Mouse (Mus musculus) forebrain, embryonic 13.5 days (tissue): Measurements from ENCODE around the gene Hmga1. TPM values are rescaled to one million over a fixed set of nuclear protein-coding genes. Genes with fewer than 3 reads are reported as not detected.
A peak's percentile ranks its signal among the peaks of the same experiment; 100 is the strongest.

Source experiments
- ATAC-seq: fragments of 200-750 bp; cut with Nextera tagmentation; 2 replicates; pipeline ENCODE4 v1.8.0; 2017
- H3K27ac ChIP-seq: fragments of 300-500 bp; sonication (generic); 2 replicates; pipeline ENCODE4 v1.5.1; 2015; ENCODE audit warnings: inconsistent platforms, mild to moderate bottlenecking, moderate library complexity
- H3K27me3 ChIP-seq: fragments of 300-500 bp; sonication (generic); 2 replicates; pipeline ENCODE4 v1.6.1; 2015; ENCODE audit warnings: mild to moderate bottlenecking, inconsistent platforms
- H3K36me3 ChIP-seq: fragments of 300-500 bp; sonication (generic); 2 replicates; pipeline ENCODE4 v1.6.1; 2015; ENCODE audit warnings: mild to moderate bottlenecking, inconsistent platforms; ENCODE audit not compliant: poor library complexity, severe bottlenecking
- H3K4me1 ChIP-seq: fragments of 300-500 bp; sonication (generic); 2 replicates; pipeline ENCODE4 v1.6.1; 2015; ENCODE audit warnings: inconsistent platforms
- H3K4me2 ChIP-seq: fragments of 300-500 bp; sonication (generic); 2 replicates; pipeline ENCODE4 v1.6.1; 2015; ENCODE audit warnings: inconsistent platforms, mild to moderate bottlenecking, moderate library complexity
- H3K4me3 ChIP-seq: fragments of 300-500 bp; sonication (generic); 2 replicates; pipeline ENCODE4 v1.5.1; 2015; ENCODE audit warnings: mild to moderate bottlenecking, inconsistent platforms
- H3K9ac ChIP-seq: fragments of 300-500 bp; sonication (generic); 2 replicates; pipeline ENCODE4 v1.6.1; 2015; ENCODE audit warnings: mild to moderate bottlenecking, inconsistent platforms
- H3K9me3 ChIP-seq: fragments of 300-500 bp; sonication (generic); replicated peaks from 2 replicates; pipeline ENCODE4 v1.6.1; 2016; ENCODE audit warnings: inconsistent platforms
- WGBS: fragments of 180-500 bp; shearing (Covaris S2); methylation state at CpG from one replicate; pipeline ENCODE4 v1.1.7; 2015; 5-methylcytosine and 5-hydroxymethylcytosine counted together
- polyA plus RNA-seq: library from polyadenylated mRNA; unstranded; fragments of >200 nt; fragmentation: Nextera tagmentation; extraction: Ambion mirVana; gene quantifications from 2 replicates; pipeline ENCODE4 v1.2.1, GENCODE M21; 2015

The Hmga1 gene
- polyA plus RNA-seq, 1 experiment from 2014 or later: 147 TPM

DNA sequence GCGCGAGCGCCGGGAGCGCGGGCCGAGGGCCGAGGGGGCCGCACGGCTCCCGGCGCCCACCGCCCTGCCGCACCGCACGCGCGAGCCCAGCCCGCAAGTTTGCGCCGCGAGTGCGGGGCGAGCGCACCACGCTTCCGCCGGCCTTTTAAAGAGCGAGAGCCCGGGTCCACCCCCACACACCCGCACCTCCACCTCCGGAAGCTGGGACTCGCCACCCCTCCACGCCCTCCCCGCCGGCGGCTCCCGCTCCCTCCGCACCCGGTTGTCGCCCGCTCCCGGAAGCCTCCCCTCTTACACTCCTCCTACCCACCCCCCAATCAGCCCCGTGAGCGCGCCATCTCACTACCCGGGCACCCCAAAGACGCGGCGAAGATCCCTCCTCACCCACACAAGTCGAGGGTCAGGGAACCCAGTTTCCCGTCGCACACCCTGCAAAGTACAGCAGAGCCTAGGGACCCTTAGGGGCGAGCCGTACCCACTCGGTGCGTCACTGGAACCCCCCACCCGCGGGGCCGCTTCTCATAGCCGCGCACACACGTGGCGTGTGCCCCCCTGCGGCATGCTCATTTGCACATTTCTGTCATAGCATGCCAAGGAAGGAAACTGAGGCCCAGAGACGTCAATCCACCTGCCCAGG is 42.9 kb upstream of the Hmga1 start:
- Histone ChIP-seq H3K9me3 (no peaks in the 10 kb centered on the region), H3K4me3 (peak overlapping the region; percentile 58), H3K36me3 (no peaks in the 10 kb centered on the region), H3K27ac (no peak overlapping the region), H3K4me1 (peaks cover 49% of the 10 kb centered on the region), H3K4me2 (peak overlapping the region; percentile 96), H3K27me3 (peaks cover 94% of the 10 kb centered on the region), H3K9ac (peak overlapping the region; percentile 75)
- ATAC-seq: peak; percentile 48; the same call in 1 of the 2 replicates
- WGBS: 2% methylated on average over 51 of the region's 66 CpGs

DNA sequence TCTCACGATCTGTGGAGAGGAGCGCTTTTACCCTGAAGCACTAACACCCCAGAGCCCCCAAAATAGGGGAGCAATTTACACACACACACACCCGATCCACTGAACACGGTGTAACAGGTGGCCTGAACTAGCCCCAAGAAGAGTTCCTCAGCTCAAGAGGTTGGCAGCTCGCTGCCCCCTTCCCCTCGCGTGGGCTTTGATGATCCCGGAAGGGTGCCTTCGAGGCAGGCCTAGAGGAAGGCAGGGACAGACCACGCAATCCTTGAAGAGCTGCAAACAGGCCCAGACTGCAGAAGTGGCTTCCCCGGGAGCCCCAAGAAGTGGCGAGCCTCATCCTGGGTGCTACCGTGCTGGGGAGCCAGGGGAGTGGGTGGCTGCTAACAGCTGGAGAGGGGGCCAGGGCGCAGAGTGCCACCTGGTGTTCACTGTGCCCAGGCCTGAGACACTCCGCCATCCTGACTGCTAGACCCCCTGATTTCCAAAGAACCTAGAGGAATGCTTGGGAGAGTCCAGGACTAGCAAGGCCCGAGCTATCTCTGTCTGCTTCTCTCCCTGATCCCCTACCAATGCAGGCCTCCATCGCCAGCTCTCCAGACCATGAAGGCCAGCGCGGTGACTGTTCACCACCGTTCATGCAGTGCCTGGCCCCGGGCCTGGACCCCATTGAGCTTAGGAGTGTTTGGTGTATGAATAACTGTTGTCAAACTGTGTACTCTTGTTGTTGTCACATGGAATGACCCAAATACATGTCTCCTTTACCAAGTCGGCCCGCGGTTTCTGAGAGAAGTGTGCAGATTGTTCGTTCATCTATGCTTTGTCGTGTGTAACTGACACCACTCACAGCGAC is 42.2 kb upstream of the Hmga1 start:
- H3K9ac ChIP-seq: peak overlapping the region; percentile 75
- no peaks in the 10 kb centered on the region for H3K9me3 ChIP-seq
- peaks cover 95% of the 10 kb centered on the region for H3K27me3 ChIP-seq
- 30% methylated on average over 27 of the region's 27 CpGs for WGBS
- peaks cover 57% of the 10 kb centered on the region for H3K4me1 ChIP-seq
- no peaks in the 10 kb centered on the region for H3K36me3 ChIP-seq
- H3K4me3 ChIP-seq: peak overlapping the region; percentile 58
- peak overlapping the region; percentile 96 for H3K4me2 ChIP-seq
- H3K27ac ChIP-seq: no peak overlapping the region
- ATAC-seq: peak; percentile 39; the same call in 1 of the 2 replicates

DNA sequence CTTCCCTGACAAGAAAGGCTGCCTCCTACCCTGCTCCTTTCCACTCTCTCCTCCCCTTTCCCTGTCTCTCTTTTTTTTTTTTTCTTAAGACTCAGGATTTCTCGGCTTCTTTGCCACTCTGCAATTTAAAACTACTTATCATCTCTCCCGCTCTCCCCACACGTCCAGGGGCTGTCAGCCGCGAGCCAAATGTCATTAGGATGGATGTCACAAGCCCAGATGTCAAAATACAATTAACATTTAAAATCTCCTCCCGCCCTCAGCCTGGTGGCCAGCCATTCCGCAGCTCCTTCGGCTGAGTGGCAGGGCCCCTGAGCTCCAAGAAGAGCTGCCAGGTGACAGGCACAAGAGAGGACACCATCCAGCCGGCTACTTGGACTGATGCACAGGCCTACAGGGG is 38.0 kb upstream of the Hmga1 start:
- ATAC-seq: peak; percentile 2; the same call in 1 of the 2 replicates
- no peak overlapping the region for H3K9ac ChIP-seq
- H3K4me1 ChIP-seq: peaks cover 35% of the 10 kb centered on the region
- H3K36me3 ChIP-seq: no peaks in the 10 kb centered on the region
- peaks cover 87% of the 10 kb centered on the region for H3K27me3 ChIP-seq
- WGBS: 10% methylated on average over 9 of the region's 9 CpGs
- no peak overlapping the region for H3K4me3 ChIP-seq
- peak overlapping the region; percentile 6; the same call in 1 of the 2 replicates for H3K27ac ChIP-seq
- no peak overlapping the region for H3K4me2 ChIP-seq
- no peaks in the 10 kb centered on the region for H3K9me3 ChIP-seq

DNA sequence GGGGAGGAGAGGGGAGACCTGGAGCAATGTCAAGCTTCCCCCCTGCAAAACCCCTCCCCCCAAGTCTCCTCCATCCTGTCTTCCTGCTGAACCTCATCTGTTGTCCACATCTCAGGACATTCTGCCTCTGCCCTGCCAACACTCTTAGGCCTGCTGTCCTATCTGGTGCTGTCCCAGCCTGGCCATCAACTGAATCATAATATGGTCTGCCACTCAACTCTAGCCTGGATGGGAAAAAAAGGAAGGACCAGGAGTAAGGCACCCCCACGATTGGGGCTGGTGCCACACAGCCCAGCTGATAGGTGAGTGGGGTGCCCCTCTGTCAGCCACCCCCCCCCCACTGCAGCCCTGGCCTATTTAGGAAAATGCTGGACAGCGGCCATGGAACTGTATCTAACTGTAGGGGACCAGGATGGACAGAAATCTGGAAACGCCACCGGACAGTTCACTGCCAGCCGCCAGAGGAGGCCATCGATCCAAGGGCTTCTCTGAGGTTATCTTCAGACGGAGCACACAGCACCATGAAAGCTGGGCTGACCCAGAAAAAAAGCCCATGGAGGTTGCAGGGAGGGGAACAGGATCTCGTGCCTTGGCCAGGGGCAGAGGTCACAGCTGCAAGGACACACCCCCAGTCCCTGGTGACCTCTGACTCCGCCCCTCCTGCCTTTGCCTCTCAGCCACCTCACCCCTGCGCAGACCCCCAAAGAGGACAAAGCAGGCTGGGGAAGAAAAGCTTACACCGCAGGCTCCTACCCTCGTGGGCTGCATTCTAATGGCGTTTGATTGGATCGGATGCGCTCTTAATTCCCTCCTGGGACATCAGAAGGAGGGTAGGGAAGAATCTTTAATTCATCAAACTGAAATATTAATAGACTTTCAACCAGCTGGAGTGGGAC is 37.3 kb upstream of the Hmga1 start:
- H3K27ac ChIP-seq: peak overlapping the region; percentile 6; the same call in 1 of the 2 replicates
- ATAC-seq: peak; percentile 16; the same call in 1 of the 2 replicates
- no peak overlapping the region for H3K4me2 ChIP-seq
- H3K4me3 ChIP-seq: no peak overlapping the region
- H3K27me3 ChIP-seq: peaks cover 83% of the 10 kb centered on the region
- no peaks in the 10 kb centered on the region for H3K36me3 ChIP-seq
- H3K9me3 ChIP-seq: no peaks in the 10 kb centered on the region
- peak overlapping the region; percentile 26; the same call in 1 of the 2 replicates for H3K9ac ChIP-seq
- 30% methylated on average over 15 of the region's 15 CpGs for WGBS
- H3K4me1 ChIP-seq: peaks cover 29% of the 10 kb centered on the region

DNA sequence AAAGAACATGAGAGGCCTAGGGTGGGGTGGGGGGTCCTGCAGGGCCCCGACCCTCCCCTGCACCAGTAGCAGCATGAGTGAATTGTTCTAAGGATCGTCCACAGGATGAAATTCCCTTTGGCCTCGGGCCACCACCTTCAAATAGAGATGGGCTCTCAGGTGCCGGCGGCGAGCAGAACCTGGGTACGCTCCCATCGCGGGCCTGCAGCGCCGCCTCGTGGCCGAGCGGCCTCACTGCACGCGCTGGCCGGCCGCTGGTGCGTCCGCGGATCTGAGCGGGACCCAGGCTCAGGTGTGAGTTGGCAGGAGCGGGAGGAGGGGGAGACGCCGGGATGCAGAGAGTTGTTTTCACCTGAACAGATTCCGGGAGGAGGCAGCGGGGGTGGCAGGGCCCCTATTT is 35.7 kb upstream of the Hmga1 start:
- H3K4me3 ChIP-seq: no peak overlapping the region
- 0 out of 2 replicates have a peak, but pooled peaks have one; percentile 45 for ATAC-seq
- no peaks in the 10 kb centered on the region for H3K9me3 ChIP-seq
- H3K4me2 ChIP-seq: peak overlapping the region; percentile 42; the same call in 1 of the 2 replicates
- WGBS: under 1% methylated on average over 26 of the region's 27 CpGs
- peaks cover 66% of the 10 kb centered on the region for H3K27me3 ChIP-seq
- no peak overlapping the region for H3K27ac ChIP-seq
- H3K36me3 ChIP-seq: no peaks in the 10 kb centered on the region
- H3K4me1 ChIP-seq: peaks cover 27% of the 10 kb centered on the region
- H3K9ac ChIP-seq: no peak overlapping the region

DNA sequence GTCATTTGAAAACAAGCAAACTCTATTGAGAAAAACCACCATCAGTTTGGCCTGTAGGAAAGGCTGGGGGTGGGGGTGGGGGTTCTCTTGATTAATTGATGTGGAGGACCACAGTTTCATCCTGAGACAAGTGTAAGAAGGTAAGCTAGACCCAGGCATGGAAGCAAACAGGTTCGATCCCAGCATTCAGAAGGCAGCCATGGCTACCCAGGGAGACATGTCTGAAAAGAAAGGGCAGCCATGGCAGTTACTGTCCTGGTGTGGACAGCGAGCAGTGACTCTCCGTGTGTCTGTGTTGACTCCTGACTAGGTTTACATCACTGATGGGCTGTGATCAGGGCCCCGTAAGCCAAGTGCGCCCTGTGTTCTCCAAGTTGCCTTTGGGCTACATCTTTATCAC is 35.0 kb upstream of the Hmga1 start, which contains the start of gene Grm4:
TSS of gene Grm4 (minus strand) at position 101 of the 400 bp plus-strand sequence.
- no peak within 1 kb of the TSS for H3K27ac ChIP-seq

DNA sequence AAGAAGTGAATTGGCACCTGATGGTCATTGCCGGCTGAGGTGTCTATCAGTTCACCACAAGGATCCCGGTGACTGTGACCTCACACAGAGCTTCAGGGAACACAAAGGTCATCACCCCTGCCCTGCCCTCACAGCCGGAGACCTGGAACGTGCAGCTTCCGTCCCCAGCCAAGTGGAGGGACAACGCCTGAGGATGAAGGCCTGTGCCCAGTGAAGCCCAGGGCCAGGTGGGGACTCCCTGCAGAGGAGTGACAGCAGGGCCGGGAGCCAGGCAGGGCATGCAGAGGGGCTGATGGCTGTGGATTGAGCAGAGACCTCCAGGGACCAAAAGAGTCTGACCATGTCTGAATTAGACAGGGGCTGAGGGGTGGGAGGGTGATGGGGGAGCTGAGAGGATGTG is 33.2 kb upstream of the Hmga1 start:
- no peak overlapping the region for H3K27ac ChIP-seq
- peaks cover 43% of the 10 kb centered on the region for H3K27me3 ChIP-seq
- H3K9me3 ChIP-seq: no peaks in the 10 kb centered on the region
- no peak overlapping the region for H3K4me3 ChIP-seq
- H3K9ac ChIP-seq: no peak overlapping the region
- H3K4me2 ChIP-seq: no peak overlapping the region
- no peak for ATAC-seq
- no peaks in the 10 kb centered on the region for H3K36me3 ChIP-seq
- peaks cover 18% of the 10 kb centered on the region for H3K4me1 ChIP-seq
- WGBS: 62% methylated on average over 7 of the region's 7 CpGs

More for the DNA sequence above, 35.0 kb upstream of the Hmga1 start, which contains the start of gene Grm4:
- H3K4me3 ChIP-seq: no peak within 1 kb of the TSS
- ATAC-seq: no peak
- H3K9me3 ChIP-seq: no peaks in the 10 kb centered on the region
- H3K4me1 ChIP-seq: peaks cover 27% of the 10 kb centered on the region
- peaks cover 61% of the 10 kb centered on the region for H3K27me3 ChIP-seq
- H3K9ac ChIP-seq: no peak within 1 kb of the TSS
- 85% methylated on average over 5 of the region's 5 CpGs for WGBS
- H3K36me3 ChIP-seq: no peaks in the 10 kb centered on the region
- H3K4me2 ChIP-seq: peak within 1 kb of the TSS; percentile 42; the same call in 1 of the 2 replicates

DNA sequence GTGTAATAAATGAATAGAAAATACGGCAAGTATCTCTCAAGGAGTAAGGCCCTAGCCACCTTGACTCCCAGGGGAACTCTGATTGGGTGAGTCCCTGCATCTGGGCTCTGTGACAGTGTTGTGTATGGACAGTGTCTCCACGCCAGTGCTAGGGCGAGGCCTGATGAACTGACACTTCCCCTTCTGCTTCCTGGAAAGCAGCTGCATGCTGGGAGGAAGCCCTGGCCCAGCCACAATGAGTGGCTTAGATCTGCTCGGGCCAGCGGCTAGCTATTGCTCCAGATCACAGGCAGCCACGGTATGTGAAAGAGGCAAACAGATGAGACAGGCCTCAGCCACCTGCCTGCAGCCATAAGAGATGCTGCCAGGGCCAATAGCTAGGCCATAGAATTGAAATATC is 29.1 kb upstream of the Hmga1 start:
- Histone ChIP-seq H3K4me3 (no peak overlapping the region), H3K4me2 (no peak overlapping the region), H3K27ac (no peak overlapping the region), H3K36me3 (no peaks in the 10 kb centered on the region), H3K27me3 (peaks cover 6% of the 10 kb centered on the region), H3K4me1 (no peaks in the 10 kb centered on the region), H3K9ac (no peak overlapping the region), H3K9me3 (no peaks in the 10 kb centered on the region)
- 77% methylated on average over 6 of the region's 6 CpGs for WGBS
- no peak for ATAC-seq

DNA sequence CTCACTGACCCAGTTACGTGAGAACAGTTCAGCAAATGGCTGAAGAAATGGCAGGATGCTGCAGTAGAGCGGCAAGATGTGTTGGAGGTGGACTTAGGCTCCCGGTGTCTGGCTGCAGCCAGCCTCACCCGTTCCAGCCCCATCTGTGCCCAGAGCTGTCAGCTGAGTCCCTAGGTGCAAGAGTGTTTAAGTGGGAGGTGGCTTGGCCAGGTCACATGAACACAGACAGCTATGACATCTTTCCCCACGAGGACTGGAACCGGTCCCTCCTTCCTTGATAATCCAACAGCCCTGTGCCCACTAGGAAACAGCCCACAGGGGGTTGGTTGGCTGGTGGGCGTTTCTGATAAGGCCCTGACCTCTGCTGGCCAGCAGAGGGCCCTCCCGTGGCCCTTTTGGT is 28.3 kb upstream of the Hmga1 start:
- Histone ChIP-seq H3K9me3 (no peaks in the 10 kb centered on the region; the same call in 1 of the 2 replicates), H3K9ac (no peak overlapping the region), H3K27ac (no peak overlapping the region), H3K4me1 (no peaks in the 10 kb centered on the region), H3K4me2 (no peak overlapping the region), H3K4me3 (no peak overlapping the region), H3K36me3 (no peaks in the 10 kb centered on the region), H3K27me3 (peaks cover 2% of the 10 kb centered on the region; the same call in 1 of the 2 replicates)
- 53% methylated on average over 8 of the region's 8 CpGs for WGBS
- no peak for ATAC-seq

DNA sequence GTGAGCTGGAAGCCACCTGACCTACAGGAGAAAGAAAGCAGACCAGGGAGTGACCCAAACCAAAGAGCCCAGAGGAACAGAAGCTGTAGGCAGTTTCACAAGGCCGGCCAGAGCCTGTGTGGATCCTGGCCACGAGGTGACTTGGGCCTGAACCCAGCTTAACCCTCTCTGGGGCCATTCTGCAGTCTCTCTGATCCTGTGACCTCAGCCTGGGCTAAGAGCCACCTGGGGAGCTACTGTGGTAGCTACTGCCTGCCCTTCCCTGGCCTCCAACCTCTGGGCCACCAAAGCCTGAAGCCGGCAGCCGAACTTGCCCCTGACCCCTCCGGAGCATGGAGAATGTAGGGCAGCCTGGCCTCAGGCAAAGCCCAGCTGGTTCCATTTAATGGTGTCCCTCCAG is 27.5 kb upstream of the Hmga1 start:
- H3K4me2 ChIP-seq: no peak overlapping the region
- no peaks in the 10 kb centered on the region for H3K4me1 ChIP-seq
- H3K36me3 ChIP-seq: no peaks in the 10 kb centered on the region
- H3K27ac ChIP-seq: no peak overlapping the region
- H3K9ac ChIP-seq: no peak overlapping the region
- no peak overlapping the region for H3K4me3 ChIP-seq
- H3K9me3 ChIP-seq: no peaks in the 10 kb centered on the region; the same call in 1 of the 2 replicates
- WGBS: 87% methylated on average over 5 of the region's 5 CpGs
- 0 out of 2 replicates have a peak, but pooled peaks cover under 1% of the 10 kb centered on the region for H3K27me3 ChIP-seq
- ATAC-seq: no peak

DNA sequence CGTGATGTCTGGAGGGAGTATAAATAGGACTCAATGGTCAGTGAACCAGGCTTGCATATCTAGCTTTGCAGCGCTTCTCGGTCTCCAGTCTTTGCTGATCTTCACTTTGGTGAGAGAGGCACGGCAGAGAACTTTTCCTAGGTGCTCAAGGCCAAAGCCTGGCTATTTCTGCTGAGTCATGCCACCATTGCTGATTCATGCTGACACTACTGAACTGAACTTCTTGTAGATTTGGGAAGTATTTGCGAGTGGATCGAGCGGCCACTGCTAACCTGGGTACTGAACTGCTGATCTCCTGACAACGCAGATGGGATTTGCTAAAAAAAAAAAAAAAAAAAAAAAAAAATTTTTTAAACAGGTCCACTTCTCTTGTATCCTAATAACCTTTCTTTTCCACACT is 24.2 kb upstream of the Hmga1 start:
- Histone ChIP-seq H3K4me2 (no peak overlapping the region), H3K4me1 (peaks cover 4% of the 10 kb centered on the region), H3K27ac (no peak overlapping the region), H3K9me3 (no peaks in the 10 kb centered on the region; the same call in 1 of the 2 replicates), H3K27me3 (no peaks in the 10 kb centered on the region), H3K4me3 (no peak overlapping the region), H3K36me3 (no peaks in the 10 kb centered on the region), H3K9ac (no peak overlapping the region)
- 93% methylated on average over 8 of the region's 8 CpGs for WGBS
- no peak for ATAC-seq
